Mouse (Mus musculus): Measurements from ENCODE around the gene Mt3. TPM values are rescaled to one million over a fixed set of nuclear protein-coding genes. Genes with fewer than 3 reads are reported as not detected.
"Not testable (repeated sequence)": the region's sequence is repeated elsewhere in the genome, so short reads cannot be mapped to it uniquely, and the experiment has no call there.

Gene Mt3
- total and polyA plus RNA-seq, 3 experiments, result 2.9 to 6.1 (median 3.8) TPM

- DNase-seq, result no peak
- Histone ChIP-seq H3K4me1 (ENCODE audit: control insufficient read depth, insufficient read depth, low read length) (no peaks in the 10 kb centered on the region), H3K27me3 (ENCODE audit: control insufficient read depth, insufficient read depth, low read length) (no peaks in the 10 kb centered on the region), H3K27ac (no peak overlapping the region), H3K79me2 (replicated peaks; ENCODE audit: control insufficient read depth, insufficient read depth, low read length) (no peaks in the 10 kb centered on the region), H3K36me3 (ENCODE audit: control insufficient read depth, insufficient read depth, low read length) (no peaks in the 10 kb centered on the region), H3K4me3 (no peak overlapping the region), H3K9ac (ENCODE audit: low read depth, low read length) (no peak overlapping the region)
- TF ChIP-seq CTCF (IDR thresholded peaks at IDR 0.05) (no peak), EP300 (IDR thresholded peaks at IDR 0.05; ENCODE audit: insufficient read depth, low read depth, low read length) (no peak), POLR2A (IDR thresholded peaks at IDR 0.05; ENCODE audit: insufficient read depth, low read depth, low read length) (no peak)
- WGBS, result 87% methylated on average over 6 of the region's 6 CpGs
- intact Hi-C loops (cut with DNase I), result no loop called here
Observed at GRCm38 (mm10) chr8:94129133-94129789, 23.1 kb upstream of the Mt3 start.

GRCm38 (mm10) chr8:94130126-94130525, 22.3 kb upstream of the Mt3 start:
- no peak overlapping the region for H3K27ac ChIP-seq
- WGBS, result 95% methylated on average over 4 of the region's 4 CpGs
- TF ChIP-seq EP300 (IDR thresholded peaks at IDR 0.05; ENCODE audit: insufficient read depth, low read depth, low read length) (no peak), POLR2A (IDR thresholded peaks at IDR 0.05; ENCODE audit: insufficient read depth, low read depth, low read length) (no peak), CTCF (IDR thresholded peaks at IDR 0.05) (no peak)
- no peaks in the 10 kb centered on the region for H3K36me3 ChIP-seq (ENCODE audit: control insufficient read depth, insufficient read depth, low read length)
- H3K79me2 ChIP-seq (replicated peaks; ENCODE audit: control insufficient read depth, insufficient read depth, low read length), result no peaks in the 10 kb centered on the region
- H3K4me1 ChIP-seq (ENCODE audit: control insufficient read depth, insufficient read depth, low read length), result no peaks in the 10 kb centered on the region
- DNase-seq, result no peak
- H3K27me3 ChIP-seq (ENCODE audit: control insufficient read depth, insufficient read depth, low read length), result no peaks in the 10 kb centered on the region
- no peak overlapping the region for H3K9ac ChIP-seq (ENCODE audit: low read depth, low read length)
- intact Hi-C loops (cut with DNase I), result no loop called here
- H3K4me3 ChIP-seq, result no peak overlapping the region

GRCm38 (mm10) chr8:94132096-94132495, 20.3 kb upstream of the Mt3 start:
- TF ChIP-seq CTCF (IDR thresholded peaks at IDR 0.05), result no peak
- TF ChIP-seq POLR2A (IDR thresholded peaks at IDR 0.05; ENCODE audit: insufficient read depth, low read depth, low read length), result no peak
- no peak for TF ChIP-seq EP300 (IDR thresholded peaks at IDR 0.05; ENCODE audit: insufficient read depth, low read depth, low read length)
- intact Hi-C loops (cut with DNase I), result no loop called here
- no peaks in the 10 kb centered on the region for H3K27me3 ChIP-seq (ENCODE audit: control insufficient read depth, insufficient read depth, low read length)
- DNase-seq, result no peak
- 78% methylated on average over 5 of the region's 5 CpGs for WGBS
- H3K4me3 ChIP-seq, result no peak overlapping the region
- H3K79me2 ChIP-seq (replicated peaks; ENCODE audit: control insufficient read depth, insufficient read depth, low read length), result no peaks in the 10 kb centered on the region
- H3K36me3 ChIP-seq (ENCODE audit: control insufficient read depth, insufficient read depth, low read length), result no peaks in the 10 kb centered on the region
- H3K27ac ChIP-seq, result no peak overlapping the region
- no peak overlapping the region for H3K9ac ChIP-seq (ENCODE audit: low read depth, low read length)
- H3K4me1 ChIP-seq (ENCODE audit: control insufficient read depth, insufficient read depth, low read length), result no peaks in the 10 kb centered on the region

- intact Hi-C loops (cut with DNase I); DNase-seq; H3K27ac ChIP-seq; H3K79me2 ChIP-seq (replicated peaks; ENCODE audit: control insufficient read depth, insufficient read depth, low read length); H3K27me3 ChIP-seq (ENCODE audit: control insufficient read depth, insufficient read depth, low read length); H3K4me3 ChIP-seq; H3K36me3 ChIP-seq (ENCODE audit: control insufficient read depth, insufficient read depth, low read length); H3K9ac ChIP-seq (ENCODE audit: low read depth, low read length); H3K4me1 ChIP-seq (ENCODE audit: control insufficient read depth, insufficient read depth, low read length): not testable (repeated sequence)
- WGBS, result 31% methylated on average over 3 of the region's 3 CpGs
Observed at GRCm38 (mm10) chr8:94134601-94135000, 17.8 kb upstream of the Mt3 start.

GRCm38 (mm10) chr8:94135556-94135955, 16.9 kb upstream of the Mt3 start:
- Histone ChIP-seq H3K4me1 (ENCODE audit: control insufficient read depth, insufficient read depth, low read length) (no peaks in the 10 kb centered on the region), H3K27ac (no peak overlapping the region), H3K27me3 (ENCODE audit: control insufficient read depth, insufficient read depth, low read length) (no peaks in the 10 kb centered on the region), H3K4me3 (no peak overlapping the region), H3K9ac (ENCODE audit: low read depth, low read length) (no peak overlapping the region), H3K36me3 (ENCODE audit: control insufficient read depth, insufficient read depth, low read length) (no peaks in the 10 kb centered on the region), H3K79me2 (replicated peaks; ENCODE audit: control insufficient read depth, insufficient read depth, low read length) (no peaks in the 10 kb centered on the region)
- intact Hi-C loops (cut with DNase I), result no loop called here
- WGBS, result 85% methylated on average over 6 of the region's 6 CpGs
- no peak for TF ChIP-seq CTCF (IDR thresholded peaks at IDR 0.05)
- TF ChIP-seq POLR2A (IDR thresholded peaks at IDR 0.05; ENCODE audit: insufficient read depth, low read depth, low read length), result no peak
- TF ChIP-seq EP300 (IDR thresholded peaks at IDR 0.05; ENCODE audit: insufficient read depth, low read depth, low read length), result no peak
- no peak for DNase-seq

- intact Hi-C loops (cut with DNase I), result no loop called here
- Histone ChIP-seq H3K36me3 (ENCODE audit: control insufficient read depth, insufficient read depth, low read length) (no peaks in the 10 kb centered on the region), H3K27me3 (ENCODE audit: control insufficient read depth, insufficient read depth, low read length) (no peaks in the 10 kb centered on the region), H3K4me1 (ENCODE audit: control insufficient read depth, insufficient read depth, low read length) (no peaks in the 10 kb centered on the region), H3K79me2 (replicated peaks; ENCODE audit: control insufficient read depth, insufficient read depth, low read length) (no peaks in the 10 kb centered on the region), H3K4me3 (no peak overlapping the region), H3K9ac (ENCODE audit: low read depth, low read length) (no peak overlapping the region), H3K27ac (no peak overlapping the region)
- TF ChIP-seq EP300 (IDR thresholded peaks at IDR 0.05; ENCODE audit: insufficient read depth, low read depth, low read length), result no peak
- no peak for TF ChIP-seq CTCF (IDR thresholded peaks at IDR 0.05)
- no peak for TF ChIP-seq POLR2A (IDR thresholded peaks at IDR 0.05; ENCODE audit: insufficient read depth, low read depth, low read length)
- no peak for DNase-seq
- 85% methylated on average over 7 of the region's 7 CpGs for WGBS
Observed at GRCm38 (mm10) chr8:94136192-94136591, 16.2 kb upstream of the Mt3 start.
